Mouse (Mus musculus) heart, embryonic 14.5 days (tissue): ENCODE results near the gene Stx1a. TPM values are rescaled to one million over a fixed set of nuclear protein-coding genes. Genes with fewer than 3 reads are reported as not detected.

Experiments
- ATAC-seq: fragments of 200-750 bp; cut with Nextera tagmentation; 2 replicates; pipeline ENCODE4 v1.8.0; 2017; ENCODE audit warnings: low read depth, moderate TSS enrichment; ENCODE audit not compliant: insufficient number of reproducible peaks, insufficient read depth, low FRiP score
- H3K27ac ChIP-seq, 2 experiments: fragments of 200-500 bp in 1 of 2; fragments of 300-500 bp in 1 of 2; sonication (generic) in 1 of 2; replicated peaks in 1 of 2; 2 replicates each; pipeline ENCODE4 v1.5.1; 2012 to 2014; ENCODE audit warnings: low read depth in 2 of 2, low read length in 2 of 2, control low read depth in 1 of 2, mild to moderate bottlenecking in 1 of 2, mixed read lengths in 1 of 2; ENCODE audit not compliant: control insufficient read depth in 1 of 2, insufficient read depth in 1 of 2
- H3K27me3 ChIP-seq: fragments of 300-500 bp; sonication (generic); 2 replicates; pipeline ENCODE4 v1.6.1; 2014; ENCODE audit warnings: mild to moderate bottlenecking, low read length, control low read depth; ENCODE audit not compliant: control insufficient read depth, insufficient read depth
- H3K36me3 ChIP-seq: fragments of 300-500 bp; sonication (generic); 2 replicates; pipeline ENCODE4 v1.6.1; 2014; ENCODE audit warnings: mild to moderate bottlenecking, control low read depth, low read length, mixed read lengths; ENCODE audit not compliant: control insufficient read depth, insufficient read depth
- H3K4me1 ChIP-seq, 2 experiments: fragments of 200-500 bp in 1 of 2; fragments of 300-500 bp in 1 of 2; sonication (generic) in 1 of 2; 2 replicates each; pipeline ENCODE4 v1.6.1; 2012 to 2014; ENCODE audit warnings: low read length in 2 of 2, control low read depth in 1 of 2, mixed read lengths in 1 of 2; ENCODE audit not compliant: control insufficient read depth in 2 of 2, insufficient read depth in 2 of 2
- H3K4me2 ChIP-seq: fragments of 300-500 bp; sonication (generic); 2 replicates; pipeline ENCODE4 v1.6.1; 2014; ENCODE audit warnings: mild to moderate bottlenecking, low read length
- H3K4me3 ChIP-seq, 2 experiments: fragments of 200-500 bp in 1 of 2; fragments of 300-500 bp in 1 of 2; sonication (generic) in 1 of 2; 2 replicates each; pipeline ENCODE4 v1.5.1; 2012 to 2014; ENCODE audit warnings: low read length in 2 of 2, mild to moderate bottlenecking in 2 of 2, control low read depth in 1 of 2, low read depth in 1 of 2, moderate library complexity in 1 of 2; ENCODE audit not compliant: control insufficient read depth in 1 of 2, insufficient read depth in 1 of 2
- H3K9ac ChIP-seq: fragments of 300-500 bp; sonication (generic); 2 replicates; pipeline ENCODE4 v1.6.1; 2014; ENCODE audit warnings: mild to moderate bottlenecking, low read length
- H3K9me3 ChIP-seq: fragments of 300-500 bp; sonication (generic); 2 replicates; pipeline ENCODE4 v1.6.1; 2016; ENCODE audit warnings: low read length, control low read depth; ENCODE audit not compliant: control insufficient read depth
- WGBS: fragments of 180-500 bp; shearing (Covaris S2); extraction: QIAGEN DNeasy Blood & Tissue Kit; methylation state at CpG from one replicate; pipeline ENCODE4 v1.1.7; 2014; 5-methylcytosine and 5-hydroxymethylcytosine counted together
- polyA plus RNA-seq: library from polyadenylated mRNA; unstranded; fragments of >200 nt; fragmentation: Nextera tagmentation; extraction: Ambion mirVana; gene quantifications from 2 replicates; pipeline ENCODE4 v1.2.1, GENCODE M21; 2014

The Stx1a gene
- polyA plus RNA-seq, 1 experiment from 2014 or later, result 6.4 TPM

GRCm38 (mm10) chr5:135015497-135015896, 7.8 kb upstream of the Stx1a start:
- H3K27me3 ChIP-seq, result no peaks in the 10 kb centered on the region
- no peak for ATAC-seq

GRCm38 (mm10) chr5:135016224-135016759, 7.0 kb upstream of the Stx1a start:
- 42% methylated on average over 4 of the region's 4 CpGs for WGBS
- no peak overlapping the region for H3K9ac ChIP-seq
- H3K27me3 ChIP-seq, result no peaks in the 10 kb centered on the region
- no peaks in the 10 kb centered on the region for H3K9me3 ChIP-seq
- no peak for ATAC-seq
- H3K4me2 ChIP-seq, result no peak overlapping the region
- H3K4me3 ChIP-seq, result no peak overlapping the region
- peaks cover 5 to 16% of the 10 kb centered on the region in 2 experiments for H3K4me1 ChIP-seq
- no peak overlapping the region for H3K27ac ChIP-seq
- H3K36me3 ChIP-seq, result peaks cover 8% of the 10 kb centered on the region; the same call in 1 of the 2 replicates

More at GRCm38 (mm10) chr5:135015497-135015896, 7.8 kb upstream of the Stx1a start:
- Histone ChIP-seq H3K9me3 (no peaks in the 10 kb centered on the region), H3K4me3 (no peak overlapping the region), H3K9ac (no peak overlapping the region), H3K36me3 (peaks cover 13% of the 10 kb centered on the region), H3K4me2 (no peak overlapping the region), H3K4me1 (peaks cover 3 to 13% of the 10 kb centered on the region in 2 experiments), H3K27ac (no peak overlapping the region)
- WGBS, result 14% methylated on average over 7 of the region's 7 CpGs

- 27% methylated on average over 6 of the region's 6 CpGs for WGBS
- Histone ChIP-seq H3K9ac (no peak overlapping the region; the same call in 1 of the 2 replicates), H3K27me3 (no peaks in the 10 kb centered on the region), H3K9me3 (no peaks in the 10 kb centered on the region), H3K27ac (peak overlapping the region; percentile 82 to 85), H3K4me1 (peaks cover 24 to 38% of the 10 kb centered on the region in 2 experiments), H3K4me3 (no peak overlapping the region), H3K36me3 (no peaks in the 10 kb centered on the region), H3K4me2 (0 out of 2 replicates have a peak overlapping the region, but pooled peaks have one; percentile 28)
- peak; percentile 70 for ATAC-seq
These were observed 1.5 kb upstream of the Stx1a start for GRCm38 (mm10) chr5:135021814-135022213.

GRCm38 (mm10) chr5:135024665-135025224, 1.5 kb downstream of the Stx1a start:
- 26% methylated on average over 11 of the region's 11 CpGs for WGBS
- H3K9ac ChIP-seq, result peak overlapping the region; percentile 9; the same call in 1 of the 2 replicates
- peak overlapping the region; percentile 14 to 67 for H3K4me3 ChIP-seq
- ATAC-seq, result peak; percentile 45; the same call in 1 of the 2 replicates
- no peaks in the 10 kb centered on the region for H3K27me3 ChIP-seq
- peak overlapping the region; percentile 94 for H3K4me2 ChIP-seq
- no peaks in the 10 kb centered on the region for H3K9me3 ChIP-seq
- H3K27ac ChIP-seq, result peak overlapping the region in 1 of 2 experiments; percentile 72; a peak in 2 of 4 replicates
- H3K36me3 ChIP-seq, result no peaks in the 10 kb centered on the region
- H3K4me1 ChIP-seq, result peaks cover 36 to 52% of the 10 kb centered on the region in 2 experiments

GRCm38 (mm10) chr5:135025899-135026298, 2.6 kb downstream of the Stx1a start:
- Histone ChIP-seq H3K4me1 (peaks cover 36 to 52% of the 10 kb centered on the region in 2 experiments), H3K27ac (no peak overlapping the region), H3K9me3 (no peaks in the 10 kb centered on the region), H3K9ac (no peak overlapping the region), H3K4me3 (no peak overlapping the region), H3K36me3 (no peaks in the 10 kb centered on the region), H3K27me3 (no peaks in the 10 kb centered on the region), H3K4me2 (peak overlapping the region; percentile 94)
- no peak for ATAC-seq
- 30% methylated on average over 7 of the region's 7 CpGs for WGBS

GRCm38 (mm10) chr5:135029007-135029854, 5.9 kb downstream of the Stx1a start:
- H3K4me3 ChIP-seq, result no peak overlapping the region
- H3K9me3 ChIP-seq, result no peaks in the 10 kb centered on the region
- ATAC-seq, result no peak
- H3K27me3 ChIP-seq, result no peaks in the 10 kb centered on the region
- peak overlapping the region; percentile 36; the same call in 1 of the 2 replicates for H3K9ac ChIP-seq
- H3K27ac ChIP-seq, result peak overlapping the region; percentile 12 to 51; a peak in 3 of 4 replicates
- H3K4me1 ChIP-seq, result peaks cover 26 to 33% of the 10 kb centered on the region in 2 experiments
- peak overlapping the region; percentile 48 for H3K4me2 ChIP-seq
- WGBS, result 49% methylated on average over 18 of the region's 18 CpGs
- H3K36me3 ChIP-seq, result no peaks in the 10 kb centered on the region; the same call in 1 of the 2 replicates

GRCm38 (mm10) chr5:135032581-135032980, 9.3 kb downstream of the Stx1a start:
- peaks cover 12 to 13% of the 10 kb centered on the region in 2 experiments for H3K4me1 ChIP-seq
- 87% methylated on average over 5 of the region's 5 CpGs for WGBS
- H3K4me3 ChIP-seq, result no peak overlapping the region
- no peak overlapping the region for H3K27ac ChIP-seq
- no peaks in the 10 kb centered on the region for H3K27me3 ChIP-seq
- peaks cover 3% of the 10 kb centered on the region; the same call in 1 of the 2 replicates for H3K9me3 ChIP-seq
- no peak overlapping the region for H3K4me2 ChIP-seq
- H3K36me3 ChIP-seq, result peaks cover 9% of the 10 kb centered on the region
- H3K9ac ChIP-seq, result no peak overlapping the region
- ATAC-seq, result no peak
